Mouse (Mus musculus) kidney, embryonic 14.5 days (tissue): ENCODE measurements at regions not wholly inside any gene's neighbourhood (a gene's known extent, or its start where the extent isn't known, plus 50 kb on each side); places are given as distances from the start of the nearest gene placed in this dataset.

Experiments
- ATAC-seq: fragments of 200-750 bp; cut with Nextera tagmentation; 2 replicates; pipeline ENCODE4 v1.8.0; 2017; ENCODE audit warnings: moderate number of reproducible peaks, mild to moderate bottlenecking, moderate TSS enrichment, moderate library complexity; ENCODE audit not compliant: low FRiP score, low TSS enrichment
- H3K27ac ChIP-seq: fragments of 300-500 bp; sonication (generic); 2 replicates; pipeline ENCODE4 v1.5.1; 2014; ENCODE audit warnings: low read depth, mild to moderate bottlenecking, low read length, moderate library complexity, mixed read lengths
- H3K27me3 ChIP-seq: fragments of 300-500 bp; sonication (generic); 2 replicates; pipeline ENCODE4 v1.6.1; 2014; ENCODE audit warnings: mild to moderate bottlenecking, low read length; ENCODE audit not compliant: control insufficient read depth, insufficient read depth
- H3K36me3 ChIP-seq: fragments of 300-500 bp; sonication (generic); 2 replicates; pipeline ENCODE4 v1.6.1; 2014; ENCODE audit warnings: low read length, mixed read lengths; ENCODE audit not compliant: control insufficient read depth, insufficient read depth
- H3K4me1 ChIP-seq: fragments of 300-500 bp; sonication (generic); 2 replicates; pipeline ENCODE4 v1.6.1; 2014; ENCODE audit warnings: low read length, mixed read lengths; ENCODE audit not compliant: control insufficient read depth, insufficient read depth
- H3K4me2 ChIP-seq: fragments of 300-500 bp; sonication (generic); replicated peaks from 2 replicates; pipeline ENCODE4 v1.6.1; 2014; ENCODE audit warnings: low read depth, mild to moderate bottlenecking, low read length
- H3K4me3 ChIP-seq: fragments of 300-500 bp; sonication (generic); 2 replicates; pipeline ENCODE4 v1.5.1; 2014; ENCODE audit warnings: mild to moderate bottlenecking, low read length
- H3K9ac ChIP-seq: fragments of 300-500 bp; sonication (generic); 2 replicates; pipeline ENCODE4 v1.6.1; 2014; ENCODE audit warnings: low read depth, mild to moderate bottlenecking, low read length, moderate library complexity
- H3K9me3 ChIP-seq: fragments of 300-500 bp; sonication (generic); 2 replicates; pipeline ENCODE4 v1.6.1; 2016; ENCODE audit warnings: low read length; ENCODE audit not compliant: control insufficient read depth
- WGBS: fragments of 180-500 bp; shearing (Covaris S2); extraction: QIAGEN DNeasy Blood & Tissue Kit; methylation state at CpG from one replicate; pipeline ENCODE4 v1.1.7; 2014; 5-methylcytosine and 5-hydroxymethylcytosine counted together

GRCm38 (mm10) chr1:75677695-75678094 lies 131.6 kb downstream of the Slc4a3 start:
- Histone ChIP-seq H3K27me3 (no peaks in the 10 kb centered on the region), H3K4me3 (no peak overlapping the region), H3K4me1 (no peaks in the 10 kb centered on the region), H3K27ac (no peak overlapping the region), H3K9me3 (peaks cover 6% of the 10 kb centered on the region), H3K9ac (no peak overlapping the region), H3K36me3 (no peaks in the 10 kb centered on the region), H3K4me2 (no peak overlapping the region)
- whole genome bisulfite sequencing: 67% methylated on average over 5 of the region's 5 CpGs
- no peak for ATAC-seq

- H3K4me2 ChIP-seq: no peak overlapping the region
- H3K9me3 ChIP-seq: peaks cover 6% of the 10 kb centered on the region
- H3K4me3 ChIP-seq: no peak overlapping the region
- no peaks in the 10 kb centered on the region for H3K36me3 ChIP-seq
- no peak for ATAC-seq
- H3K27me3 ChIP-seq: no peaks in the 10 kb centered on the region
- no peak overlapping the region for H3K9ac ChIP-seq
- H3K27ac ChIP-seq: no peak overlapping the region
- WGBS: 15% methylated on average over 4 of the region's 4 CpGs
- H3K4me1 ChIP-seq: no peaks in the 10 kb centered on the region
These were observed 132.2 kb downstream of the Slc4a3 start for GRCm38 (mm10) chr1:75678279-75678678.

DNA sequence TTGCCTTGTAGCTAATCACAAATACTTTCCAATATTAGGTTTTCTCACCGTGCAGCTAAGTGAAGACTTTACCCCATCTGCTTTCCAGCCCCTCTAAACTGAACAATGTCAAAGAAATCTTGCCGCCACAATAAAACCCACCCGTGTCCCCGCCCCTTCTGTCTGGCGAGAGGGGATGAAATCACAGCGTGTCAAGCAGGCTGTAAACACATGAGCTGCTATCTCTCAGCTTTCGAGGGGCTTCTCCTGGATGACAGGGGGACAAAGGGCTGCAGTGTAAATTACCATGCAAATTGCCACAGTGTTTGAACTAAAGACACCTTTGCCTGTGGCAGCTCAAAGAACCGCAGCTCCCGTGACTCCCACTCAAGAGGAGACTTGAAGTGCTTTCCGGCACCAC lies 134.3 kb downstream of the Slc4a3 start:
- peak overlapping the region; percentile 17; the same call in 1 of the 2 replicates for H3K4me2 ChIP-seq
- no peak overlapping the region for H3K4me3 ChIP-seq
- H3K4me1 ChIP-seq: 0 out of 2 replicates have a peak, but pooled peaks cover 2% of the 10 kb centered on the region
- WGBS: 7% methylated on average over 10 of the region's 10 CpGs
- H3K27me3 ChIP-seq: no peaks in the 10 kb centered on the region
- peaks cover 6% of the 10 kb centered on the region for H3K9me3 ChIP-seq
- H3K36me3 ChIP-seq: no peaks in the 10 kb centered on the region
- peak; percentile 28; the same call in 1 of the 2 replicates for ATAC-seq
- no peak overlapping the region for H3K27ac ChIP-seq
- no peak overlapping the region for H3K9ac ChIP-seq

DNA sequence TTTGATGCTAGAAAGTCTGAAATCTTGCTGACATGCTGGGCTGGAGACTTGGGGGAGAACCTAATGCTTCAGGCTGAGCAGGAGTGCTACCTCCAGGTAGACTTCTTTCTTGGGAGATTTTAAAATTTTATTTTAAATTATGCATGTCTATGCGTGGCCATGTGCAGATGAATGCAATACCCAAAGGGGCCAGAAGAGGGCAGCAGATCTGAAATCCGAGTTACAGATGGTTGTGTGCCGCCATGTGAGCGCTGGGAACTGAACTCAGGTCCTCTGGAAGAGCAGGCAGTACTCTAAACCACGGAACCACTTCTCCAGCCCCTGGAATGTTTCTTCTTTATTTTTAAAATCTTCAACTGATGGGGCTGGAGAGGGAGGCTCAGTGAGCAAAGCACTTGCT lies 135.8 kb downstream of the Slc4a3 start:
- Histone ChIP-seq H3K9me3 (peaks cover 4% of the 10 kb centered on the region), H3K36me3 (no peaks in the 10 kb centered on the region), H3K27ac (no peak overlapping the region), H3K4me1 (0 out of 2 replicates have a peak, but pooled peaks cover 2% of the 10 kb centered on the region), H3K4me3 (no peak overlapping the region), H3K4me2 (no peak overlapping the region), H3K9ac (no peak overlapping the region), H3K27me3 (no peaks in the 10 kb centered on the region)
- ATAC-seq: no peak
- 92% methylated on average over 5 of the region's 5 CpGs for WGBS

- Histone ChIP-seq H3K27ac (no peak overlapping the region), H3K27me3 (no peaks in the 10 kb centered on the region), H3K4me2 (no peak overlapping the region), H3K9ac (no peak overlapping the region), H3K9me3 (no peaks in the 10 kb centered on the region), H3K4me1 (0 out of 2 replicates have a peak, but pooled peaks cover 2% of the 10 kb centered on the region), H3K36me3 (no peaks in the 10 kb centered on the region), H3K4me3 (no peak overlapping the region)
- 75% methylated on average over 1 of the region's 1 CpGs for WGBS
- 0 out of 2 replicates have a peak, but pooled peaks have one; percentile 42 for ATAC-seq
These were observed 146.7 kb downstream of the Slc4a3 start for GRCm38 (mm10) chr1:75692781-75693180.

DNA sequence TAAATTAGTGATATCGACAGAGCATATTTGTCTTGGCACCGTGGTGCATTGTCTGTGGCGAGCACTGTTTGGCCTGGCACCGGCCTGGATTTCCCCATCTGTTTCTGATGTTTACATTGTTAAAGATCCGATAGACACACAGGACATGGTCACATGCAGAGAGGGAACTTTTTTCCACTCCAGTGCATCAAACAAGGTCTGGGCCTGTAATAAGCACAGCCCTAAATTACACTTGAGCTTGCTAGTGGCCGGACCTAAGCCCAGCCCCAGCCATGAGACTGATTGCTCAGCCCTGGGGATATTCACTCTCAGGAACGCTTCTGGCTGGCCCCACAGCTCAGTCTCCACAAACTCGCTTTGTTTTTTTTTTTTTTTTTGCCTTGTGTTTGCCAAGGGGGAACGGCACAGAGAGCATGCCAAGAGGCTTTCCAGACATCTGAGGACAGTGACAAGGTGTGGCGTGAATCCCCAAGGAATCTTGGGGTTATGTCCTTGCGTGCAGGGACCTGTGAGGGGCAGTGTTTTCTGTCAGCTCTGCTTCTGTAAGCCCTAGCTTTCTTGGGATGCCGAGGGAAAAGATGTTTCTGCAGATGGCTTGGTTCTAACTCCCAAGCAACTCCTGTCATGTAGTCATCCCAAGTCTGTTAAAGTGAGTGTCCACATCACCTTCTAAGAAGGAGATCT lies 147.3 kb downstream of the Slc4a3 start:
- H3K36me3 ChIP-seq: no peaks in the 10 kb centered on the region
- no peak overlapping the region for H3K9ac ChIP-seq
- no peaks in the 10 kb centered on the region for H3K9me3 ChIP-seq
- no peak overlapping the region for H3K27ac ChIP-seq
- no peaks in the 10 kb centered on the region for H3K27me3 ChIP-seq
- 23% methylated on average over 12 of the region's 12 CpGs for WGBS
- H3K4me3 ChIP-seq: no peak overlapping the region
- peak; percentile 91 for ATAC-seq
- H3K4me1 ChIP-seq: 0 out of 2 replicates have a peak, but pooled peaks cover 2% of the 10 kb centered on the region
- no peak overlapping the region for H3K4me2 ChIP-seq

DNA sequence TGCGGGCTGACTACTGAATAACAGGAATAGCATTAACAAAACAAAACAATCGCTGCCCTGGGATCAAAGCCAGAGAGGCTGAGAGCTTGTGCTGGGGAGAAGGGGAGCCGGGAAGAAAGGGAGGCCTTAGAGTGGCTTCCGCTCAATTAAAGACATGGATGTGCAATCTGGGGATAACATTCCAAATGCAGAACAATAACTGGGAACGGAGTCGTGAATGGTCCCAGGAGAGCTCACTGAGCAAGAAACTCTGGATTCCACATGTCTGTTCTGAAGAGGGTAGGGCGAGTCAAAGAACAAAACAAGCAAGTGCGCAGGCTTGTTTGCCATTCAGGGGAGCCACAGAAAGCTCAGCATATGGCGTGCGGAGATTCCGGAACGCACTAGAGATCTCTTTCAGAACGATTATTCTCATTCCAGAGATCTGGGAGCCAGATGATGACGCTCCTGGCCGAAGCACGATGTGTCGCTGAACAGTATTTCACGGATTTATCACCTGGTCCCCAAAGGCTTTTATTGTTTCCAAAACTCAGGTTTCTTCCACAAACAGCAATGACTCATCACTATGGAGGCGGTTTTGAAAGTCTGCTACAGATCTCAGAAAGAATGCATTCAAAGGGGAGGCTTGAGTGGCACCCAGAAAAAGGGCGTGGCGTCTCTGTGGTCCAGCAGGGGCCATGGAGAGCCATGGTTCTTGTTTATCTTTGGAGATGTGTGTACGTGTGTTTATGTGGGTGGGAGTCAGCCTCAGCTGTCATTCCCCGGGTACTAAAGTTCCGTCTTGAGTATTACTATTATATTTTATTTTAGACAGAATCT lies 159.0 kb downstream of the Slc4a3 start:
- Histone ChIP-seq H3K4me2 (peak overlapping the region; percentile 13; the same call in 1 of the 2 replicates), H3K27me3 (no peaks in the 10 kb centered on the region), H3K4me1 (no peaks in the 10 kb centered on the region), H3K4me3 (0 out of 2 replicates have a peak overlapping the region, but pooled peaks have one; percentile 0), H3K27ac (peak overlapping the region; percentile 13; the same call in 1 of the 2 replicates), H3K36me3 (no peaks in the 10 kb centered on the region), H3K9ac (no peak overlapping the region), H3K9me3 (no peaks in the 10 kb centered on the region)
- no peak for ATAC-seq
- WGBS: 29% methylated on average over 24 of the region's 24 CpGs

GRCm38 (mm10) chr1:75706126-75706525 lies 160.1 kb downstream of the Slc4a3 start:
- ATAC-seq: 0 out of 2 replicates have a peak, but pooled peaks have one; percentile 57
- Histone ChIP-seq H3K4me1 (no peaks in the 10 kb centered on the region), H3K9me3 (no peaks in the 10 kb centered on the region), H3K9ac (no peak overlapping the region), H3K27ac (no peak overlapping the region), H3K4me3 (no peak overlapping the region), H3K4me2 (no peak overlapping the region; the same call in 1 of the 2 replicates), H3K36me3 (no peaks in the 10 kb centered on the region), H3K27me3 (no peaks in the 10 kb centered on the region)
- 54% methylated on average over 9 of the region's 9 CpGs for WGBS

- Histone ChIP-seq H3K4me1 (no peaks in the 10 kb centered on the region), H3K9ac (no peak overlapping the region), H3K27ac (no peak overlapping the region), H3K9me3 (no peaks in the 10 kb centered on the region), H3K27me3 (no peaks in the 10 kb centered on the region), H3K36me3 (no peaks in the 10 kb centered on the region), H3K4me2 (no peak overlapping the region), H3K4me3 (no peak overlapping the region)
- 92% methylated on average over 5 of the region's 5 CpGs for WGBS
- no peak for ATAC-seq
These were observed 177.4 kb downstream of the Slc4a3 start for GRCm38 (mm10) chr1:75723431-75723830.
